Mouse (Mus musculus) G1E (cell line): ENCODE measurements around the gene Kcnc2. TPM values are rescaled to one million over a fixed set of nuclear protein-coding genes. Genes with fewer than 3 reads are reported as not detected.
"Not testable (repeated sequence)": the region's sequence is repeated elsewhere in the genome, so short reads cannot be mapped to it uniquely, and the experiment has no call there.

Experiments
- ATAC-seq: 2 replicates; pipeline ENCODE4 v1.8.0; 2016; ENCODE audit warnings: mild to moderate bottlenecking; ENCODE audit not compliant: insufficient number of reproducible peaks, poor library complexity, low FRiP score, severe bottlenecking; ENCODE audit errors: extremely low read depth
- DNase-seq: peaks from one replicate; pipeline ENCODE4 v3.0.0; 2012; ENCODE audit warnings: low spot score
- H3K27me3 ChIP-seq: 2 replicates; pipeline ENCODE4 v1.6.1; 2012; ENCODE audit warnings: mild to moderate bottlenecking, low read length, inconsistent platforms; ENCODE audit not compliant: insufficient read depth
- H3K36me3 ChIP-seq: replicated peaks from 2 replicates; pipeline ENCODE3; 2012; ENCODE audit warnings: mild to moderate bottlenecking, inconsistent platforms
- H3K4me1 ChIP-seq: 2 replicates; pipeline ENCODE4 v1.6.1; 2012; ENCODE audit warnings: low read depth, low read length, inconsistent platforms, mixed read lengths; ENCODE audit not compliant: insufficient read depth
- H3K4me3 ChIP-seq: 2 replicates; pipeline ENCODE4 v1.5.1; 2012; ENCODE audit warnings: low read depth, mild to moderate bottlenecking, inconsistent platforms, low read length, moderate library complexity, mixed read lengths
- H3K9me3 ChIP-seq: replicated peaks from 2 replicates; pipeline ENCODE4 v1.6.1; 2012; ENCODE audit warnings: inconsistent platforms
- CTCF ChIP-seq: IDR thresholded peaks from 2 replicates; pipeline ENCODE4 v1.5.1; 2012; ENCODE audit warnings: low read depth, low read length, inconsistent platforms, mixed read lengths
- GATA1 ChIP-seq: IDR thresholded peaks from 2 replicates; pipeline ENCODE4 v1.6.1; 2012; ENCODE audit warnings: borderline replicate concordance, low read length, inconsistent platforms, mixed read lengths
- GATA2 ChIP-seq: IDR thresholded peaks from 2 replicates; pipeline ENCODE4 v1.6.1; 2012; ENCODE audit warnings: low read depth, low read length, inconsistent platforms, borderline replicate concordance
- POLR2AphosphoS5 ChIP-seq: IDR thresholded peaks from 2 replicates; pipeline ENCODE4 v1.6.1; 2012; ENCODE audit warnings: low read depth, low read length, inconsistent platforms; ENCODE audit not compliant: insufficient replicate concordance
- TAL1 ChIP-seq: conservative IDR thresholded peaks from 2 replicates; pipeline ENCODE4 v1.6.1; 2012; ENCODE audit warnings: low read depth, low read length, inconsistent platforms, mixed read lengths
- polyA plus RNA-seq: library from polyadenylated mRNA; stranded (reverse); fragments of >175 nt; gene quantifications from 2 replicates; pipeline ENCODE4 v1.2.3, GENCODE M21; 2012
- total RNA-seq, 2 experiments: library from RNA; stranded (forward) in 1 of 2; stranded (reverse) in 1 of 2; fragments of 200-1000 nt in 1 of 2; fragments of >200 nt in 1 of 2; fragmentation: Nextera tagmentation in 1 of 2; gene quantifications; 2 replicates each; pipeline ENCODE4 v1.2.3; 2014 to 2017

Kcnc2 gene
- total RNA-seq (2014; fragmentation: Nextera tagmentation) (not detected in 2 replicates), total RNA-seq (2017) (under 0.01 and 0.16 TPM in 2 replicates), polyA plus RNA-seq (not detected in 2 replicates)

DNA sequence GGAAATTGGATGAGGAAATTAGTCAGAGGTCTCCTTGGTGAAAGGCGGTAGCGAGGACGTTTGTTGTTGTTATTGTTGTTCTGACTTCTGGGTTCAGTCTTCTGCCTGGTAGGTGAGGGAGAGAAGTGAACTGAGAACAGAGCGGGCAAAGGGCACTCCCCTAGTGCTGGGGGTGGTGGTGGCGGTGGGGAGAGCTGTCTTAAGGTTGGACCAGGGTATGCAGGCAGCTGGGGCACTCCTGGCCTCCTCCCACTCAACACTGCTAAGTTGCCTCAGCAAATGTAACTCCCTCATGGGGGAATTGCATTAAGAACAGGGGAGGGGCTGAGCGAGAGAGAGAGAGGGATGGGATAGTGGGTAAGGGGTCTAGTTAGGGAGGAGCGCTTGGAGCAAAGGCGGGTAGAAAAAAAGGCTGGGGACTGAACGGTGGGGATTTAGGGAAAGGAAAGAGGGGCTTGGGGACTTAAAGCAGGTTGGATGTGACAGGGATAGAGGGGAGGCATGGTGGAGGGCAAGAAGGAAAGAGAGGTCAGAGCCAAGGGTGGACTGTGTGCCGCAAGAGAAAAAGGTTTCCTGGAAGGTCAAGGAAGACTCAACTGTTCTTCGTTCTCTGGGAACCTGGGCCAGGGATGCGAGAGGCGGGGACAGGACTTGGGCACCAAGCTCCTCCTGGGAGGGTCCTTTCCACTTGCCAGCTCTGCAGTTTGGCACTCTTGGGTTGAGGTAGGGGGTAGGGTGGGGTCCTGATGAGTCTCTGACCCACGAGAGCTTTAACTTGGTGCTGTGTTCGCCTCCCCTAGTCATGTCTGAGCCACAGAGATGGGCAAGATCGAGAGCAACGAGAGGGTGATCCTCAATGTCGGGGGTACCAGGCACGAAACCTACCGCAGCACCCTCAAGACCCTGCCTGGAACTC, at the start of gene Kcnc2:
Kcnc2 (plus strand) TSS at position 235 of the 916 bp plus-strand sequence.
- TF ChIP-seq GATA2, result no peak
- TF ChIP-seq TAL1, result no peak
- TF ChIP-seq POLR2AphosphoS5, result no peak
- no peak for TF ChIP-seq CTCF
- no peak for TF ChIP-seq GATA1
- no peaks in the 10 kb centered on the region for H3K36me3 ChIP-seq
- no peak for DNase-seq
- H3K9me3 ChIP-seq, result peaks cover 38% of the 10 kb centered on the region
- H3K4me1 ChIP-seq, result no peaks in the 10 kb centered on the region
- H3K27me3 ChIP-seq, result no peaks in the 10 kb centered on the region
- no peak for ATAC-seq
- H3K4me3 ChIP-seq, result no peak within 1 kb of the TSS; the same call in 1 of the 2 replicates

DNA sequence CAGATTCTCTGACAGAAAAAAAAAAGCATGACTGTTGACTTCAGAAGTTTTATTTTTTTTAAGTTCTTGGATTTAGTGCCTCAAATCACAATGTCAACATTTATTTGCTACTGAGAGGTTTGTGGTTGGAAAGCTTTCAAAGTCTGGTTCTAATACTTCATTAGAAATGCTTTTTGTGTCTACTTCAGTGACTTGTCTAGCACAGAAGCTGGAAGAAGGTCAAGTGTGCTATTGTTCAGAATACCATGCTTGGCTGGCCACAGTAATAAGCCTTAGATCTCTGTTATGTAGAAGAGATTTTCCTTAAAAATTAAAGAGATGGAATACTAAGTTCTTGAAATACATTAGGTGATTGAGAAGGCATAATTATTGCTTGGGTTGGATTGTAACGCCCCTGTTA, 43.8 kb upstream of the Kcnc2 start:
- no peaks in the 10 kb centered on the region for H3K36me3 ChIP-seq
- ATAC-seq (no peak), DNase-seq (no peak)
- H3K4me3 ChIP-seq, result no peak overlapping the region
- peaks cover 2% of the 10 kb centered on the region; the same call in 1 of the 2 replicates for H3K9me3 ChIP-seq
- H3K4me1 ChIP-seq, result no peaks in the 10 kb centered on the region
- H3K27me3 ChIP-seq, result no peaks in the 10 kb centered on the region
- TF ChIP-seq GATA1 (no peak), POLR2AphosphoS5 (no peak), GATA2 (no peak), CTCF (no peak), TAL1 (no peak)

DNA sequence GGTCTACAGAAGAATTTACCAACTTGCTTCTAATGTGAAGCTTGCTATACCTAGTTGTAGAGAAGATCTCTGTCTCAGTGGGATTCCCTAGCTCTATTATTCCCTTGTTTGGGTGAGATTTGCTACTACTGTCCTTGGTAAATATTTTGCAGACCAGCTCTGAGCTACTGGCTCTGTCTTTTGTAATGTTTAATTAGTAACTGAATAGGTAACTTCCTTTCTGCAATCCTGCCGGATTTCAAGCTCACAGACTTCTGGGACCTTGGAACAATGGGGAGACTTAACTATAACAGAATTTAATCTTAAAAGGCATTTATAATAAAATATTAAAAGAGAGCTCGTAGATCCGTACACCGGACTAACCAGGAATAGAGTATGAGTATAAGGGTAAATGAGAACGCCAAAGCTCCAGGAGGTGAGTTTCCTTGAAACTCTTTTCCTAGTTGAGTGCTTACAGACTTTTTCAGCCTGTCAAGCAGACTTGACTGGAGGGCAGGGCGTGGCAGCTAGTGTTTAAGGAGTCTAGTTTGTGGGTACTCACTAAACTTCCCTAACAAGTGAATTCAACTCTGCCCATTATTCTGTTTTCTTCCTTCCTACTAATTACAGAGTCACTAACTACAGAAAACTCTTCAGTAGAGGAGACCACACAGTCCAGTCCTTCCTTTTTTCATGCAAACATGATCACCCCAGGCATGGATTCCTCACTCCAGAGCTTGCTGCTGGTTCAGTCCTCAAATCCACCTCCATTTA, 41.7 kb upstream of the Kcnc2 start:
- not testable (repeated sequence) for H3K27me3 ChIP-seq, DNase-seq, H3K4me3 ChIP-seq, ATAC-seq, H3K36me3 ChIP-seq, H3K9me3 ChIP-seq, H3K4me1 ChIP-seq

DNA sequence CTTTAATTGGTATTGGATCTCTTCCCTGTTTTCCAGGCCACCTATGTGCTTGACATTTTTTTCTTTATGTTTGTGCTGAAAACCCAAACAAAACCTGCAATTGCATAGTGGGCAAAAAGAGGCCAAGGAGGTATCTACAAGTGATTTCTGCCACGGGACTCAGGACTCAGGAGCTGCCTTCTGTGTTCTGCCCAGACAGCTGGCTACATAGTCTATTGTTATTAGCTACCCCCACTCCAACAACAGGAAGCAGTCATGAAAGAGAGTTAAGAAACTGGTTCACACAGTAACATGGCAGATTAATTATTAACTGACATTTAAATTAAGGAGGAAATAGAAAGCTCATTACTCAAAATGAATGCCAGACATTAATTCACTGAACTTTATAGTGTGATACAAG, 38.2 kb upstream of the Kcnc2 start:
- not testable (repeated sequence) for ATAC-seq, H3K4me1 ChIP-seq, H3K4me3 ChIP-seq, H3K27me3 ChIP-seq, DNase-seq, H3K36me3 ChIP-seq, H3K9me3 ChIP-seq

DNA sequence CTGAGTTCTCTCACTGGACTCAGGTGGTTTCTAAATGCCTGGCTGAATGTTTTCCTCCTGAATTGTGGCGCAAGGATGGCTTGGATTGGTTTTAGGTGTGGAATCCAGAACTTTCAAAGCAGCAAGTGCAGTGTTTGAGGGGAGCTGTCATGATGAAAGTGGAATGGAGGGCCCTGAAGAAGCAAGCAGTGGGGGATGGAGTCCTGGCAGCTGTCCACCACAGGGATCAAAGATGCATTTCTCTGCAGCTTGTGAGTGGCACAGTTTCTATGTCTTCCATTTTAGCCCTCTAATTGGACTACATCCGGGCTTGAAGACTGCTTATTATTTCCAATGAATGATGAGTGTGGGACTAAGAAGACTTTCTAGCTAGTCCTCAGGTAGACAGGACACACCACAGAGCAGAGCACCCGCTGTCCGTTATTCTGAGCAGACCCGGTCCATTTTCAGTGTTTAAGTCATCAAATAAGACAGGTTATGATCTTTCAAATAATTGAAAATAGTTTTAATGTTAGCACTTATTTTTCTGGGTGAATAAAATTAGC, 35.5 kb upstream of the Kcnc2 start:
- H3K9me3 ChIP-seq, H3K4me1 ChIP-seq, DNase-seq, H3K4me3 ChIP-seq, H3K36me3 ChIP-seq, ATAC-seq, H3K27me3 ChIP-seq: not testable (repeated sequence)

DNA sequence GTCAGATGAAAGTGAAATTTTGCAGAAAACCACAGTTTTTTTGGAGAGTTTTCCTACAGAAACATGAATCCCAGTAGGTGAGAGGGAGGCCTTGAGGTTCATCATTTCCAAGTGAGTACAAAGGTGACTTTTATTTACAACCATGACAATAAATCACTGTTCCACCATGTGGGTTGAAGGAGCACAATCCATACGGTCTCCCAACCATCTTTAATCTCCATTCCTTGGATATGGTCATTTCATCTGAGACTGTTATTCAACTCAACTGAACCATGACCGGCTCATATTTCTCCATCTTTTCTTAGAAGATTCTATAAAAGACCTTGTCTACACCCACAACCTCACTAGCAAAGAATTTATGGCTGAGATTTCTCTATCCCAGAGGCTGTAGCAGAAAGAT, 22.6 kb upstream of the Kcnc2 start:
- Histone ChIP-seq H3K4me3 (no peak overlapping the region), H3K4me1 (no peaks in the 10 kb centered on the region), H3K36me3 (no peaks in the 10 kb centered on the region), H3K27me3 (no peaks in the 10 kb centered on the region), H3K9me3 (0 out of 2 replicates have a peak, but pooled peaks cover 4% of the 10 kb centered on the region)
- TF ChIP-seq GATA1, result no peak
- no peak for ATAC-seq
- DNase-seq, result no peak

DNA sequence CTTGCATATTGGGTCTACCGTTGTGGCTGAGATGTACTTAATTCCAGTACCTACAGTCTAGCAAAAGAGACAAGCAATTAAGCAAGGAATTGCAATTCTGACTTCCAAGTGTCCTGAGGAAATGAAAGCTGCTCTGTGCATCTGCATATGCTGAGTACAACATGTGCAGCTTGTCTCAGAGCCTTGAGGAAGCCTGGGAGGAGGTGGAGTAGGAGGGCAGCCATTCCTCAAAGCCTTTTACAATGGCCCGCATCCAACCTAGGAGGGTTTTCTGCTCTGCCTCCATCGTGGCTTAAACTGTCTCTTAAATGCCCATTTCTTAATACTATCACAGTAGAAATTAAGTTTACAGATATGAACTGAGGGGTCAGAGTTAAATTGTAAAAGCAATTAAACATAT, 7.5 kb upstream of the Kcnc2 start:
- Histone ChIP-seq H3K4me3 (no peak overlapping the region), H3K27me3 (no peaks in the 10 kb centered on the region), H3K4me1 (no peaks in the 10 kb centered on the region), H3K9me3 (peaks cover 8% of the 10 kb centered on the region; the same call in 1 of the 2 replicates), H3K36me3 (no peaks in the 10 kb centered on the region)
- no peak for DNase-seq
- no peak for ATAC-seq
- TF ChIP-seq GATA2, result no peak
- TF ChIP-seq CTCF, result no peak
- TF ChIP-seq POLR2AphosphoS5, result no peak
- TF ChIP-seq TAL1, result no peak
- no peak for TF ChIP-seq GATA1
